Mouse (Mus musculus) heart, embryonic 14.5 days (tissue): Measurements from ENCODE around the gene Wipf1. TPM values are rescaled to one million over a fixed set of nuclear protein-coding genes. Genes with fewer than 3 reads are reported as not detected.

ENCODE experiments used
- ATAC-seq: fragments of 200-750 bp; cut with Nextera tagmentation; 2 replicates; pipeline ENCODE4 v1.8.0; 2017; ENCODE audit warnings: low read depth, moderate TSS enrichment; ENCODE audit not compliant: insufficient number of reproducible peaks, insufficient read depth, low FRiP score
- H3K27ac ChIP-seq, 2 experiments: fragments of 200-500 bp in 1 of 2; fragments of 300-500 bp in 1 of 2; sonication (generic) in 1 of 2; replicated peaks in 1 of 2; 2 replicates each; pipeline ENCODE4 v1.5.1; 2012 to 2014; ENCODE audit warnings: low read depth in 2 of 2, low read length in 2 of 2, control low read depth in 1 of 2, mild to moderate bottlenecking in 1 of 2, mixed read lengths in 1 of 2; ENCODE audit not compliant: control insufficient read depth in 1 of 2, insufficient read depth in 1 of 2
- H3K27me3 ChIP-seq: fragments of 300-500 bp; sonication (generic); 2 replicates; pipeline ENCODE4 v1.6.1; 2014; ENCODE audit warnings: mild to moderate bottlenecking, low read length, control low read depth; ENCODE audit not compliant: control insufficient read depth, insufficient read depth
- H3K36me3 ChIP-seq: fragments of 300-500 bp; sonication (generic); 2 replicates; pipeline ENCODE4 v1.6.1; 2014; ENCODE audit warnings: mild to moderate bottlenecking, control low read depth, low read length, mixed read lengths; ENCODE audit not compliant: control insufficient read depth, insufficient read depth
- H3K4me1 ChIP-seq, 2 experiments: fragments of 200-500 bp in 1 of 2; fragments of 300-500 bp in 1 of 2; sonication (generic) in 1 of 2; 2 replicates each; pipeline ENCODE4 v1.6.1; 2012 to 2014; ENCODE audit warnings: low read length in 2 of 2, control low read depth in 1 of 2, mixed read lengths in 1 of 2; ENCODE audit not compliant: control insufficient read depth in 2 of 2, insufficient read depth in 2 of 2
- H3K4me2 ChIP-seq: fragments of 300-500 bp; sonication (generic); 2 replicates; pipeline ENCODE4 v1.6.1; 2014; ENCODE audit warnings: mild to moderate bottlenecking, low read length
- H3K4me3 ChIP-seq, 2 experiments: fragments of 200-500 bp in 1 of 2; fragments of 300-500 bp in 1 of 2; sonication (generic) in 1 of 2; 2 replicates each; pipeline ENCODE4 v1.5.1; 2012 to 2014; ENCODE audit warnings: low read length in 2 of 2, mild to moderate bottlenecking in 2 of 2, control low read depth in 1 of 2, low read depth in 1 of 2, moderate library complexity in 1 of 2; ENCODE audit not compliant: control insufficient read depth in 1 of 2, insufficient read depth in 1 of 2
- H3K9ac ChIP-seq: fragments of 300-500 bp; sonication (generic); 2 replicates; pipeline ENCODE4 v1.6.1; 2014; ENCODE audit warnings: mild to moderate bottlenecking, low read length
- H3K9me3 ChIP-seq: fragments of 300-500 bp; sonication (generic); 2 replicates; pipeline ENCODE4 v1.6.1; 2016; ENCODE audit warnings: low read length, control low read depth; ENCODE audit not compliant: control insufficient read depth
- WGBS: fragments of 180-500 bp; shearing (Covaris S2); extraction: QIAGEN DNeasy Blood & Tissue Kit; methylation state at CpG from one replicate; pipeline ENCODE4 v1.1.7; 2014; 5-methylcytosine and 5-hydroxymethylcytosine counted together
- polyA plus RNA-seq: library from polyadenylated mRNA; unstranded; fragments of >200 nt; fragmentation: Nextera tagmentation; extraction: Ambion mirVana; gene quantifications from 2 replicates; pipeline ENCODE4 v1.2.1, GENCODE M21; 2014

Gene Wipf1
- 7.0 and 7.6 TPM in 2 replicates for polyA plus RNA-seq

GRCm38 (mm10) chr2:73529356-73530330 is at the start of gene Wipf1:
Gene Wipf1 (minus strand): TSS chr2:73529734.
- Histone ChIP-seq H3K4me3 (peak within 1 kb of the TSS; percentile 75 to 78), H3K9ac (peak within 1 kb of the TSS; percentile 84), H3K36me3 (no peaks in the 10 kb centered on the region), H3K9me3 (no peaks in the 10 kb centered on the region), H3K4me2 (peak within 1 kb of the TSS; percentile 96), H3K4me1 (peaks cover 3 to 5% of the 10 kb centered on the region in 2 experiments; a peak in 1 of 4 replicates), H3K27ac (peak within 1 kb of the TSS; percentile 57 to 72), H3K27me3 (no peaks in the 10 kb centered on the region)
- 3% methylated on average over 54 of the region's 66 CpGs for WGBS
- ATAC-seq = peak; percentile 77

GRCm38 (mm10) chr2:73579168-73579567 is 49.6 kb upstream of the Wipf1 start:
- Histone ChIP-seq H3K9me3 (no peaks in the 10 kb centered on the region), H3K27me3 (no peaks in the 10 kb centered on the region), H3K27ac (no peak overlapping the region), H3K4me1 (no peaks in the 10 kb centered on the region; a peak in 1 of 4 replicates), H3K36me3 (no peaks in the 10 kb centered on the region), H3K4me3 (no peak overlapping the region), H3K4me2 (no peak overlapping the region), H3K9ac (no peak overlapping the region)
- ATAC-seq = no peak
- WGBS = 21% methylated on average over 5 of the region's 5 CpGs

GRCm38 (mm10) chr2:73574418-73574817 is 44.9 kb upstream of the Wipf1 start:
- no peak for ATAC-seq
- Histone ChIP-seq H3K36me3 (no peaks in the 10 kb centered on the region), H3K27me3 (no peaks in the 10 kb centered on the region; the same call in 1 of the 2 replicates), H3K27ac (no peak overlapping the region), H3K4me2 (no peak overlapping the region), H3K4me3 (no peak overlapping the region), H3K9ac (no peak overlapping the region), H3K4me1 (no peaks in the 10 kb centered on the region; a peak in 1 of 4 replicates), H3K9me3 (no peaks in the 10 kb centered on the region)
- WGBS = 75% methylated on average over 6 of the region's 6 CpGs

- Histone ChIP-seq H3K27me3 (no peaks in the 10 kb centered on the region; the same call in 1 of the 2 replicates), H3K4me3 (no peak overlapping the region), H3K4me1 (no peaks in the 10 kb centered on the region; a peak in 1 of 4 replicates), H3K9ac (no peak overlapping the region), H3K27ac (no peak overlapping the region), H3K4me2 (no peak overlapping the region), H3K9me3 (no peaks in the 10 kb centered on the region), H3K36me3 (no peaks in the 10 kb centered on the region)
- ATAC-seq = no peak
- 86% methylated on average over 4 of the region's 4 CpGs for WGBS
Measured at GRCm38 (mm10) chr2:73573556-73573955, 44.0 kb upstream of the Wipf1 start.

- no peak overlapping the region for H3K4me3 ChIP-seq
- 40% methylated on average over 23 of the region's 23 CpGs for WGBS
- no peaks in the 10 kb centered on the region; the same call in 1 of the 2 replicates for H3K27me3 ChIP-seq
- H3K9ac ChIP-seq = no peak overlapping the region
- H3K4me2 ChIP-seq = peak overlapping the region; percentile 31
- H3K36me3 ChIP-seq = no peaks in the 10 kb centered on the region
- no peak for ATAC-seq
- no peak overlapping the region for H3K27ac ChIP-seq
- H3K4me1 ChIP-seq = no peaks in the 10 kb centered on the region; a peak in 1 of 4 replicates
- no peaks in the 10 kb centered on the region for H3K9me3 ChIP-seq
Measured at GRCm38 (mm10) chr2:73572539-73573372, 43.2 kb upstream of the Wipf1 start.

- ATAC-seq = no peak
- Histone ChIP-seq H3K4me1 (no peaks in the 10 kb centered on the region; a peak in 1 of 4 replicates), H3K9ac (no peak overlapping the region), H3K36me3 (no peaks in the 10 kb centered on the region), H3K4me2 (no peak overlapping the region), H3K9me3 (no peaks in the 10 kb centered on the region), H3K4me3 (no peak overlapping the region), H3K27me3 (no peaks in the 10 kb centered on the region; the same call in 1 of the 2 replicates), H3K27ac (no peak overlapping the region)
- WGBS = 72% methylated on average over 6 of the region's 6 CpGs
Measured at GRCm38 (mm10) chr2:73571901-73572300, 42.4 kb upstream of the Wipf1 start.

GRCm38 (mm10) chr2:73571304-73571703 is 41.8 kb upstream of the Wipf1 start:
- Histone ChIP-seq H3K9me3 (no peaks in the 10 kb centered on the region), H3K27ac (no peak overlapping the region), H3K9ac (no peak overlapping the region), H3K4me1 (no peaks in the 10 kb centered on the region; a peak in 1 of 4 replicates), H3K4me3 (no peak overlapping the region), H3K36me3 (no peaks in the 10 kb centered on the region), H3K4me2 (no peak overlapping the region), H3K27me3 (no peaks in the 10 kb centered on the region; the same call in 1 of the 2 replicates)
- WGBS = 87% methylated on average over 9 of the region's 9 CpGs
- no peak for ATAC-seq
